Mouse (Mus musculus): Measurements from ENCODE around the gene Abcc2.

The Abcc2 gene

GRCm38 (mm10) chr19:43781980-43782379 lies at the start of gene Abcc2:
Gene Abcc2, plus strand, starts transcription at chr19:43782192.
- DNase-seq (ENCODE audit: low spot score) = peak; percentile 81

GRCm38 (mm10) chr19:43738409-43738808 lies 43.6 kb upstream of the Abcc2 start:
- no peak for DNase-seq (ENCODE audit: low spot score)

GRCm38 (mm10) chr19:43743401-43743800 lies 38.6 kb upstream of the Abcc2 start:
- no peak for DNase-seq (ENCODE audit: low spot score)

- no peak for DNase-seq (ENCODE audit: low spot score)
Observed at GRCm38 (mm10) chr19:43745740-43746139, 36.3 kb upstream of the Abcc2 start.

GRCm38 (mm10) chr19:43747877-43748276 lies 34.1 kb upstream of the Abcc2 start:
- peak; percentile 55 for DNase-seq (ENCODE audit: low spot score)

- DNase-seq (ENCODE audit: low spot score) = no peak
Observed at GRCm38 (mm10) chr19:43750008-43750407, 32.0 kb upstream of the Abcc2 start.

GRCm38 (mm10) chr19:43752489-43753225 lies 29.3 kb upstream of the Abcc2 start, which contains the start of the genes Cutc and Cox15:
Gene Cutc, plus strand, starts transcription at chr19:43752996.
Gene Cox15, minus strand, starts transcription at chr19:43753000.
- peak; percentile 93 for DNase-seq (ENCODE audit: low spot score)

- peak; percentile 87 for DNase-seq (ENCODE audit: low spot score)
Observed at GRCm38 (mm10) chr19:43753226-43753835, 28.7 kb upstream of the Abcc2 start.

- no peak for DNase-seq (ENCODE audit: low spot score)
Observed at GRCm38 (mm10) chr19:43754237-43754636, 27.8 kb upstream of the Abcc2 start.

- DNase-seq (ENCODE audit: low spot score) = no peak
Observed at GRCm38 (mm10) chr19:43754872-43755271, 27.1 kb upstream of the Abcc2 start.

- DNase-seq (ENCODE audit: low spot score) = peak; percentile 66
Observed at GRCm38 (mm10) chr19:43760504-43760903, 21.5 kb upstream of the Abcc2 start.

GRCm38 (mm10) chr19:43761543-43762256 lies 20.3 kb upstream of the Abcc2 start:
- DNase-seq (ENCODE audit: low spot score) = no peak

- no peak for DNase-seq (ENCODE audit: low spot score)
Observed at GRCm38 (mm10) chr19:43762410-43762809, 19.6 kb upstream of the Abcc2 start.

- no peak for DNase-seq (ENCODE audit: low spot score)
Observed at GRCm38 (mm10) chr19:43766451-43766850, 15.5 kb upstream of the Abcc2 start.

GRCm38 (mm10) chr19:43767549-43768322 lies 14.3 kb upstream of the Abcc2 start:
- DNase-seq (ENCODE audit: low spot score) = peak; percentile 57

- no peak for DNase-seq (ENCODE audit: low spot score)
Observed at GRCm38 (mm10) chr19:43769366-43769960, 12.5 kb upstream of the Abcc2 start.

- no peak for DNase-seq (ENCODE audit: low spot score)
Observed at GRCm38 (mm10) chr19:43770584-43770983, 11.4 kb upstream of the Abcc2 start.

GRCm38 (mm10) chr19:43771499-43771969 lies 10.5 kb upstream of the Abcc2 start:
- DNase-seq (ENCODE audit: low spot score) = no peak

GRCm38 (mm10) chr19:43772311-43772710 lies 9.7 kb upstream of the Abcc2 start:
- no peak for DNase-seq (ENCODE audit: low spot score)

GRCm38 (mm10) chr19:43775433-43775832 lies 6.6 kb upstream of the Abcc2 start:
- peak; percentile 84 for DNase-seq (ENCODE audit: low spot score)

GRCm38 (mm10) chr19:43776561-43776960 lies 5.4 kb upstream of the Abcc2 start:
- DNase-seq (ENCODE audit: low spot score) = no peak
